Mouse (Mus musculus) ES-Bruce4 (cell line): Measurements from ENCODE around the gene Hdac4. TPM values are rescaled to one million over a fixed set of nuclear protein-coding genes. Genes with fewer than 3 reads are reported as not detected.

Experiments
- H3K27ac ChIP-seq: 2 replicates; pipeline ENCODE4 v1.5.1; 2012; ENCODE audit warnings: low read length, inconsistent platforms; ENCODE audit not compliant: insufficient read depth
- H3K27me3 ChIP-seq: 2 replicates; pipeline ENCODE4 v1.6.1; 2012; ENCODE audit warnings: mild to moderate bottlenecking, low read length, inconsistent platforms; ENCODE audit not compliant: control insufficient read depth, poor library complexity, insufficient read depth, severe bottlenecking
- H3K36me3 ChIP-seq: 2 replicates; pipeline ENCODE4 v1.6.1; 2012; ENCODE audit warnings: inconsistent platforms, mild to moderate bottlenecking, low read length, moderate library complexity; ENCODE audit not compliant: control insufficient read depth, poor library complexity, insufficient read depth, severe bottlenecking
- H3K4me1 ChIP-seq: one replicate; pipeline ENCODE4 v1.8.1; 2011; ENCODE audit warnings: low read length; ENCODE audit not compliant: control insufficient read depth, insufficient read depth
- H3K4me3 ChIP-seq: 2 replicates; pipeline ENCODE4 v1.5.1; 2011; ENCODE audit warnings: low read depth, mild to moderate bottlenecking, low read length
- H3K9ac ChIP-seq: 2 replicates; pipeline ENCODE4 v1.6.1; 2012; ENCODE audit warnings: low read depth, mild to moderate bottlenecking, inconsistent platforms; ENCODE audit not compliant: poor library complexity, severe bottlenecking
- H3K9me3 ChIP-seq: replicated peaks from 2 replicates; pipeline ENCODE4 v1.6.1; 2012; ENCODE audit warnings: mild to moderate bottlenecking, low read length, inconsistent platforms; ENCODE audit not compliant: control insufficient read depth, poor library complexity, insufficient read depth, severe bottlenecking
- CTCF ChIP-seq: IDR thresholded peaks from one replicate; pipeline ENCODE4 v1.8.1; 2011; ENCODE audit warnings: low read depth, low read length
- EP300 ChIP-seq: IDR thresholded peaks from 2 replicates; pipeline ENCODE4 v1.6.1; 2011; ENCODE audit warnings: low read depth, low read length; ENCODE audit not compliant: insufficient read depth
- POLR2A ChIP-seq: IDR thresholded peaks from one replicate; pipeline ENCODE4 v1.8.1; 2011; ENCODE audit warnings: low read length; ENCODE audit not compliant: insufficient read depth
- polyA plus RNA-seq: library from polyadenylated mRNA; stranded (reverse); fragments of >200 nt; gene quantifications from 2 replicates; pipeline ENCODE4 v1.2.4, GENCODE M21; 2011; ENCODE audit warnings: low read depth; ENCODE audit not compliant: missing spikeins, insufficient read depth, insufficient read length

Hdac4 gene
- polyA plus RNA-seq, 1 experiment: 27.5 TPM

- Histone ChIP-seq H3K27me3 (no peaks in the 10 kb centered on the region), H3K4me1 (peaks cover 3% of the 10 kb centered on the region), H3K27ac (no peak overlapping the region), H3K9me3 (no peaks in the 10 kb centered on the region), H3K9ac (no peak overlapping the region), H3K4me3 (no peak overlapping the region), H3K36me3 (no peaks in the 10 kb centered on the region; the same call in 1 of the 2 replicates)
- TF ChIP-seq EP300 (no peak), CTCF (no peak), POLR2A (no peak)
These were observed 92.1 kb downstream of the Hdac4 start for GRCm38 (mm10) chr1:92103377-92103776.

GRCm38 (mm10) chr1:92102825-92103224 lies 92.7 kb downstream of the Hdac4 start:
- Histone ChIP-seq H3K36me3 (no peaks in the 10 kb centered on the region), H3K4me1 (peaks cover 2% of the 10 kb centered on the region), H3K27me3 (no peaks in the 10 kb centered on the region), H3K27ac (no peak overlapping the region), H3K4me3 (no peak overlapping the region), H3K9ac (no peak overlapping the region), H3K9me3 (no peaks in the 10 kb centered on the region)
- TF ChIP-seq POLR2A (no peak), EP300 (no peak), CTCF (no peak)

- Histone ChIP-seq H3K27me3 (no peaks in the 10 kb centered on the region), H3K4me1 (peaks cover 2% of the 10 kb centered on the region), H3K9me3 (no peaks in the 10 kb centered on the region), H3K9ac (no peak overlapping the region), H3K4me3 (no peak overlapping the region), H3K27ac (no peak overlapping the region), H3K36me3 (no peaks in the 10 kb centered on the region)
- TF ChIP-seq CTCF (no peak), POLR2A (no peak), EP300 (no peak)
These were observed 95.1 kb downstream of the Hdac4 start for GRCm38 (mm10) chr1:92100371-92100891.

- Histone ChIP-seq H3K9ac (no peak overlapping the region), H3K4me1 (peaks cover 2% of the 10 kb centered on the region), H3K27ac (no peak overlapping the region), H3K27me3 (no peaks in the 10 kb centered on the region), H3K4me3 (no peak overlapping the region), H3K36me3 (no peaks in the 10 kb centered on the region), H3K9me3 (no peaks in the 10 kb centered on the region)
- TF ChIP-seq CTCF (no peak), POLR2A (no peak), EP300 (no peak)
These were observed 95.5 kb downstream of the Hdac4 start for GRCm38 (mm10) chr1:92099964-92100363.

- H3K27me3 ChIP-seq: no peaks in the 10 kb centered on the region
- H3K9ac ChIP-seq: no peak overlapping the region
- no peak overlapping the region for H3K27ac ChIP-seq
- no peaks in the 10 kb centered on the region for H3K36me3 ChIP-seq
- H3K4me1 ChIP-seq: peaks cover 2% of the 10 kb centered on the region
- TF ChIP-seq EP300 (no peak), POLR2A (no peak), CTCF (no peak)
- H3K9me3 ChIP-seq: no peaks in the 10 kb centered on the region
- no peak overlapping the region for H3K4me3 ChIP-seq
These were observed 96.0 kb downstream of the Hdac4 start for GRCm38 (mm10) chr1:92099502-92099901.

GRCm38 (mm10) chr1:92098456-92098855 lies 97.0 kb downstream of the Hdac4 start:
- TF ChIP-seq EP300 (no peak), CTCF (no peak), POLR2A (no peak)
- no peak overlapping the region for H3K27ac ChIP-seq
- no peaks in the 10 kb centered on the region for H3K9me3 ChIP-seq
- no peak overlapping the region for H3K9ac ChIP-seq
- H3K4me1 ChIP-seq: no peaks in the 10 kb centered on the region
- no peaks in the 10 kb centered on the region for H3K27me3 ChIP-seq
- no peak overlapping the region for H3K4me3 ChIP-seq
- no peaks in the 10 kb centered on the region for H3K36me3 ChIP-seq
